Mouse (Mus musculus): ENCODE results near the gene Stxbp6. TPM values are rescaled to one million over a fixed set of nuclear protein-coding genes. Genes with fewer than 3 reads are reported as not detected.
A peak's percentile ranks its signal among the peaks of the same experiment; 100 is the strongest.

The Stxbp6 gene
- polyA plus RNA-seq, 1 experiment from 2014 or later: 39.7 TPM

DNA sequence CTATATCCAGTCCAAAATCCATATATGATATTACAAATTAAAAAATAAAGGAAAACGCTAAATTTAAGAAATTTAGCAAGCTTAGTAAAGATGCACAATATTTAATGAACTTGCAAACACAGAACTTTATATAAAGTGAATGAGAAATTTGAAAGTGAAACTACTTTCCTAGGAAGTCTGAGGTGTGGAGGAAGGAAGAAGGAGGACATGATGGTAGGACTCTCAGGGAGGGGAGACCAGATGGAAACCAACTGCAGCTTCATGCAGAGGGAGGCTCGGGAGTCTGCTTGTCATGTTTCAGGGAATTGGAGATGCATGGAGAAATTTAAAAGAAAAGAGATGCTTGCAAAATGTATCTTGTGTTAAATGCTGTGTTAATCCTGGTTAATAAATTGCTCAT is 233.9 kb downstream of the Stxbp6 start:
- Histone ChIP-seq H3K36me3 (no peaks in the 10 kb centered on the region), H3K9ac (no peak overlapping the region), H3K4me1 (peaks cover 15% of the 10 kb centered on the region), H3K4me3 (replicated peaks) (no peak overlapping the region), H3K27ac (no peak overlapping the region), H3K4me2 (no peak overlapping the region), H3K27me3 (no peaks in the 10 kb centered on the region), H3K9me3 (replicated peaks) (no peaks in the 10 kb centered on the region)
- ATAC-seq (replicated peaks; ENCODE audit: low FRiP score): no peak
- WGBS: 57% methylated on average over 2 of the region's 2 CpGs

DNA sequence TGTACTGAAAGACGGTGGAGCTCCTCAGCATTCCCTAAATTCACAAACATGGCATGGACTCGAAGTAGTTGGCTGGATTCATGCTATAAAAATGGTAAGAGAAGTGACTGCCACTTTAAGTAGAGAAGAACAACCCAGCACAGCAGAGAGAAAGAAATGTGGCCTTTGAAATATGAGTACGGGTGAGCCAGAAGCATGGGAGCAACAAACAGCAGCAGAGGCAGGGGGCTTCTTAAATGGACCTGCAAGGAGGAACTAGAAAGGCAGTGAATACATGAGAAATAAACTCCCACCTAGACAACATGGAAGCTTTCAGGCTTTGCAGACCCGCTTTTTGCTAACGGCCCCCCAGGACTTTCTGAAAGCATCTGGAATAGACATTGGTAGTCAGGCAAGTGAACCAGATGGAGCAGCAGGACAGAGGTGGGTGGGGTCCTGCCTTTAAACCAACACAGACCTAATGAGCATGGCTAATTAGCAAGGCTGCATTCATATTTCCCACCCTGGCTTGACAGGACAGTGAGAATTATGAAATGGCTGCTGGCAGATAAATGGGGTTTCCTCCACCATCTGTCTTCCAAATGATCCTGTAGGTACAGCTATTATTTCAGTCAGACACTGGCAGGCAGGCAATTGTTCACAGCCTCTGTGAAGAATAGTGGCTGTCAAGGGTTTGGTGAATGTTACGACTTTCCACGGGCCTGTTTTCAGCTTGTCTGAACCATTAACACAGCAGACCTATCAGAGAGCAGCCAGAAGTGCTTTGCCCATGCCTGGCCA is 234.7 kb downstream of the Stxbp6 start:
- no peak overlapping the region for H3K4me3 ChIP-seq (replicated peaks)
- no peak overlapping the region for H3K9ac ChIP-seq
- 0 out of 2 replicates have a peak overlapping the region, but pooled peaks have one; percentile 14 for H3K27ac ChIP-seq
- 17% methylated on average over 7 of the region's 7 CpGs for WGBS
- H3K9me3 ChIP-seq (replicated peaks): no peaks in the 10 kb centered on the region
- no peak overlapping the region for H3K4me2 ChIP-seq
- peaks cover 15% of the 10 kb centered on the region for H3K4me1 ChIP-seq
- no peaks in the 10 kb centered on the region for H3K36me3 ChIP-seq
- no peak for ATAC-seq (replicated peaks; ENCODE audit: low FRiP score)
- no peaks in the 10 kb centered on the region for H3K27me3 ChIP-seq

DNA sequence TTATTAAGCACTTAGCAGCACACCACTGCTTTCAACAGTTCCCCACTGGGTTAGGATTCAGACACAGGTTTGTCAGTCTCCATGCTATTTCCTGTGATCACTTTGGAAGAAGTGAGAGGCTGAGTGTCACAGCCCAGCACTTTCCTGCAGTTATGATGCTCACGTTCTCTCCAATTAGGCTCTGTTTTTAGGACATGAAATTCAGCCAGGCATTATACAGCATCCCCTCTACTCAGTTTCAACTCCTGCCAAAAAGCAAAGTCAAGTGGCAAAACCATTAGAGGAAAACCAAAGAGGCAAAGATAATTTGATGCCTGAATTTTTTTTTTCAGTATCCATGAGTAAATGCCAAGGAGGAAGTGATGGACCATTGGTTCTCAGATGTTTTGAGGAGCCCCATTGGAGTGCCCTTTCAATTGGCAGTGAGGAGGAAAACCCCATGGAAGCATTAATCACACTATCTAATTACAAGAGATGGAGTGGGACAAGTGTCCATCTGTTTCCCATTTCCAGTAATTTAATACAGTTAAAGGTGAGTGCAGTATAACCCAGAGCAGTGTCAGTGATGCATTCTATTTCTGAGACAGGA is 238.5 kb downstream of the Stxbp6 start:
- ATAC-seq (replicated peaks; ENCODE audit: low FRiP score): peak; percentile 88
- Histone ChIP-seq H3K36me3 (no peaks in the 10 kb centered on the region), H3K9ac (no peak overlapping the region), H3K4me2 (no peak overlapping the region), H3K4me3 (replicated peaks) (no peak overlapping the region), H3K4me1 (peaks cover 13% of the 10 kb centered on the region), H3K27ac (0 out of 2 replicates have a peak overlapping the region, but pooled peaks have one; percentile 4), H3K27me3 (no peaks in the 10 kb centered on the region), H3K9me3 (replicated peaks) (no peaks in the 10 kb centered on the region)
- 33% methylated on average over 1 of the region's 1 CpGs for WGBS

- H3K9ac ChIP-seq: no peak overlapping the region
- no peaks in the 10 kb centered on the region for H3K9me3 ChIP-seq (replicated peaks)
- WGBS: 26% methylated on average over 2 of the region's 2 CpGs
- no peak overlapping the region for H3K27ac ChIP-seq
- H3K27me3 ChIP-seq: no peaks in the 10 kb centered on the region
- ATAC-seq (replicated peaks; ENCODE audit: low FRiP score): no peak
- no peaks in the 10 kb centered on the region for H3K36me3 ChIP-seq
- H3K4me2 ChIP-seq: no peak overlapping the region
- H3K4me1 ChIP-seq: no peaks in the 10 kb centered on the region
- H3K4me3 ChIP-seq (replicated peaks): no peak overlapping the region
Measured at GRCm38 (mm10) chr12:44811895-44812294, 262.6 kb downstream of the Stxbp6 start.

- Histone ChIP-seq H3K27ac (no peak overlapping the region), H3K27me3 (no peaks in the 10 kb centered on the region), H3K36me3 (no peaks in the 10 kb centered on the region), H3K4me3 (replicated peaks) (no peak overlapping the region), H3K4me1 (no peaks in the 10 kb centered on the region), H3K9ac (no peak overlapping the region), H3K9me3 (replicated peaks) (no peaks in the 10 kb centered on the region), H3K4me2 (no peak overlapping the region)
- ATAC-seq (replicated peaks; ENCODE audit: low FRiP score): no peak
Measured at GRCm38 (mm10) chr12:44804213-44804612, 270.3 kb downstream of the Stxbp6 start.

Measured in kidney, embryonic 15.5 days (tissue).